Mouse (Mus musculus): Measurements from ENCODE around the gene Tmem205.

The Tmem205 gene

GRCm38 (mm10) chr9:21927208-21927753 is at the start of gene Tmem205, which contains the start of gene Ccdc159:
TSS of gene Tmem205 (minus strand) at chr9:21927556.
TSS of gene Ccdc159 (plus strand) at chr9:21927471.
- TF ChIP-seq GATA4 (IDR thresholded peaks at IDR 0.05; ENCODE audit: insufficient replicate concordance, low read length): peak; percentile 68; the same call in 1 of the 2 replicates

DNA sequence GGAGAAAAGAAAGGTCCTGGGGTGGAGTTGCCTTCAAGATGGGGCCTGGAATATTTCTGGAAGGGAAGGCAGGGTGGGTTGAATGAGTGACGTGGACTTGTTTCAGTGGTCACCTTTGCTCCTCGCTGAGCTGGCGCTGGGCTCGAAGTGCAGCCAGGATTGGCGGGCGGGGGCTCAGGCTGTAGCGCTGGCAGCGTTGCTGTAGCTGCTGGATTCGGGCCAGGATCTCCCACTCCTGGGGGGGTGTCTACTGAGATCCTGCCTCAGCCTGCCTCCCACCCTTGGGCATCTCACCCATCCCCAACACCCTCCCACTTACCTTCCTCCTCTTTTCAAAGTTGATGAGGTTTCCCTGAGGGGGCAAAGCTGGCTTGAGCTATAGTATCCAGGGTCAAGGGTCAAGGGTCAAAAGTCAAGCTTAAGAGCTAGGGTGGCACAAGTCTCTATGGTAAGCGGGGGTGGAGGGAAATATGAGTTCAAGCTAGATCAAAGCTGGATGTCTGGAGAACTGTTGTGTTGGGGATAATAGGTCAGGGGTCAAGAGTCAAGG is 49.3 kb upstream of the Tmem205 start:
- TF ChIP-seq GATA4 (IDR thresholded peaks at IDR 0.05; ENCODE audit: insufficient replicate concordance, low read length): no peak

GRCm38 (mm10) chr9:21969304-21969703 is 41.9 kb upstream of the Tmem205 start:
- TF ChIP-seq GATA4 (IDR thresholded peaks at IDR 0.05; ENCODE audit: insufficient replicate concordance, low read length): no peak

DNA sequence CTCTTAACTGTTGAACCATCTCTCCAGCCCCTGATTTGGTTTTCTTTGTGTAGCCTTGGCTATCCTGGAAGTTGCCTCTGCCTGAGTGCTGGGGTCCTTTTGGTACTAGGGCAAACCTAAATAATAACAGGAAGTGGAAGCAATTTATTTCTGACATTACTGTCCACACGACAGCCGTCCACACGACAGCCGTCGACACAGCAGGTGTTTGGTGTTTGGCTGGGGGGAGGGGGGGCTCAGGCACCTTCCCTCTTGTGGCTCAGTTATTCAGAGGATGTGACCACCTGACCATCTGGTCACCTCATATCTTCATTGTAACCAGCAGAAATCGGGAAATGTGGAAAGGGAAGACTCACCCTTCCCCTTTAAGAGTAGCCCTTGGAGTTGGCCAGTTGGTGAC is 41.5 kb upstream of the Tmem205 start:
- no peak for TF ChIP-seq GATA4 (IDR thresholded peaks at IDR 0.05; ENCODE audit: insufficient replicate concordance, low read length)

DNA sequence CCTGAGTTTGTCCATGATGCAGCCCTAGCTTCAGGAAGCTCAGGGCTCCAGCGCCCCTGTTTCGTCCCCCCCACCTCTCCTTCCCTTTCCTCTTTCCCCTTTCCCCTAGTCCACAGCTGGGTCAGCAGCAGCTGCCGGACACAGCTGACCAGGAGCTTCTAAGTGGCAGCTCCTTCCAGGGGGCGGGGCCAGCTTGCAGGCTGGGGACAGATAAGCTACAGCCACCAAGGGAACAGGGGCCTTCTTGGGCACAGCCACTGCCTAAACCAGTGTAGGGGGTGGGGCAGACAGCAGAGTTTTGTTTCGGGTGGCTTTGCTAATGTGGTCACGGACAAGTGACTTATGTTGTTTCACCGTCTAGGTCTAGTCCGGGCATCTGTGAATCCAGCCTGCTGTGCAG is 36.1 kb upstream of the Tmem205 start, which contains the start of gene Epor:
Gene Epor, minus strand, starts transcription at position 90 of the 400 bp plus-strand sequence.
- TF ChIP-seq GATA4 (IDR thresholded peaks at IDR 0.05; ENCODE audit: insufficient replicate concordance, low read length): no peak; the same call in 1 of the 2 replicates

DNA sequence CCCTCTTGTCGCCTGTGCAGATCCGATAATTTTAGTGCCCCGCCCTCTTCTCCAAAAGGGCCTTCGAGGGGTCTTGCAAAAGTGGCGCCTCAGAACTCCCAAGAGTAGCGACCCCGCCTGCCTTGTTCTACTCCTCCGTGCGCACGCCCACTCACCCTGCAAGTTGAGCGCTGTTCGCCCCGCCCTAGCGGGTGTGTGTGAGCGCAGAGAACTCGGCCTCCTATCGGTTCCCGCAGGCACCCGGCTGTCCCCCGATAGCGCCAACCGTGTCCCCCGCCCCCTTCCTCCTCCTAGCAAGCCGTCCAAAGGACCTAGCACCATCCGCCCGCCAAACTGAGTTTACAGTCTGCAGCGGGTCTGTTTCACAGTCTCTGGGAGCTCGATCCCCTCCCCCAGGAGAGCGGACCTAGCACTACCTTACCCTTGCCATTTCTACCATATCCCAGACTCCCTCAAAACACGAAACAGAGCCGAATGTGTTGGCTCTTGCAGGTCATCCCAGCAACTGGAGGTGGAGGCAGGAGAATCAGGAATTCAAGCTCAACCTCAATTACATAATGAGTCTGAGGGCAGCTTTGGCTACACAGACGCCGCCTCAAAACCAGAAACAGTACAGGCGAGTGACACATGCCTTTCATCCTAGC is 35.2 kb upstream of the Tmem205 start:
- peak; percentile 52; the same call in 1 of the 2 replicates for TF ChIP-seq GATA4 (IDR thresholded peaks at IDR 0.05; ENCODE audit: insufficient replicate concordance, low read length)

GRCm38 (mm10) chr9:21962010-21962409 is 34.7 kb upstream of the Tmem205 start:
- no peak for TF ChIP-seq GATA4 (IDR thresholded peaks at IDR 0.05; ENCODE audit: insufficient replicate concordance, low read length)

DNA sequence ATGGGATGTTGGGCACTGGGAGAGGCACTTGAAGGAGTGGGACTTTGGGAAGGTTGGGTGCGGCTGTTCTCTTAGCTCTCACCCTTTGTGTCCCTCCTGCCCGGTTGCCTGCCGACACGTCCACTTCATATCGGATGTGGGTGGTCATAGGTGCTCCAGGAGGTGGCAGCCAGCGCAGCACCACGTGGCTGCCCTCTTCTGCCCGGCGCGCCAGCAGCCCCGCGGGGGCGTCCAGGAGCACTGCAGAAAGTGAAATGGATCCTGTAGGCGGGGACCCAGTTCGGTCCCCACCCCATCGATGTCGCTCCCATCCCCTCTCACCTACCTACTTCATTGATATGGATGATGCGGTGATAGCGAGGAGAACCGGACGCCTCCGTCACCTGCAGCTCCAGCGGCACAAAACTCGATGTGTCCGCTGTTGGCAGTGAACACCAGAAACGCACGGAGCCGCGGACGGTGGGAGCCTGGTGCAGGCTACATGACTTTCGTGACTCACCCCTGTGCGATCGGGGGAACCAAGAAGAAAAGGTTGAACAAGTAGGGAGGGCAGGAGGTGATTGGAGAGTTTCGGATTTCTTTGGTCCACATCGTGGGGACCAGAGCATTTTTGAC is 34.1 kb upstream of the Tmem205 start:
- no peak for TF ChIP-seq GATA4 (IDR thresholded peaks at IDR 0.05; ENCODE audit: insufficient replicate concordance, low read length)

DNA sequence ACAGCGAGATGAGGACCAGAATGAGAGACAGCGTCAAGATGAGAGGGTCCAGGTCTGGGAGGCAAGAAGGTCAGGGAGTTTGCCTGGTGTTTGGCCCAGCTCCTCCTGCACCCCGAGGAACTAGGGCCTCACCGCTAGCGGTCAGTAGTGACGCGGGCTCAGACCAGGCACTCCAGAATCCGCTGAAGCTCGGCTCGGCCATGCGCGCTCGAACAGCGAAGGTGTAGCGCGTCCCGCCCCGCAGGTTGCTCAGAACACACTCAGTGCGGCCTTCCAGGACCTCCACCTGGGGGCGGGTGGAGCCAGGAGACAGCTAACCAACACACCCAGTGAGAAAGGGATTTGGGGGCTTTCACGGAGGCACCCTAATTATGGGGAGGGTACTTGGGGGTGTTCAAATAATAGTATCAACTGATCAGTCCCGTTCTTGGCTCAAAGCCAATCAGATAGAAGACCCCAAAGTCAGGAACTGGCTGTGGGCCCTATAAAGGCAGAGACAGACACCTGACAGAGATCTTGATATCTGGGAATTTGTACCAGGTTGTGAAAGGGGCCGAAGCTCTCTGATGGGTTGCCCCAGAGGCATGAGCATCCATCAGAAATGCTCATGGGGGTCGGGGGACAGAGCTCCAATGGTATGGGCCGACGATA is 33.3 kb upstream of the Tmem205 start:
- TF ChIP-seq GATA4 (IDR thresholded peaks at IDR 0.05; ENCODE audit: insufficient replicate concordance, low read length): no peak

DNA sequence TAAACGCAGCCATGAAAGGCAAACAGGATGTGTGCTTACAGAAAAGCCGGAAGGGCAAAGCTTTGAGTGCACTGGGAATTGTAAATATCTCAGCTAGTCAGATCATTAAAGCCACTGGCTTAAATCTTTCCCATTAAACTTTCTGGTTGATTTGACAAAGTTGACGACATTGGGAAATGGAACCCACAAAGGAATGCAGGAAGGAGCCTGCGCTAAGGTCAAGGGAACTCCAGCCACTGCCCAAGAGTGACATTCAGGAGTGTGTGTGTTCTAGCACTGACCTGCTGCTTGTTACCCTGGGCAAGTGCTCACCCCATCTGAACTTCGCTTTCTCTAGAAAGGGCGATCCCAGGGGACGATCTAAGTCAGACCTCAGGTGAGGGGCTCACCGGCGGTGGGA is 32.8 kb upstream of the Tmem205 start:
- no peak for TF ChIP-seq GATA4 (IDR thresholded peaks at IDR 0.05; ENCODE audit: insufficient replicate concordance, low read length)

GRCm38 (mm10) chr9:21959244-21959643 is 31.9 kb upstream of the Tmem205 start:
- no peak for TF ChIP-seq GATA4 (IDR thresholded peaks at IDR 0.05; ENCODE audit: insufficient replicate concordance, low read length)

- no peak for TF ChIP-seq GATA4 (IDR thresholded peaks at IDR 0.05; ENCODE audit: insufficient replicate concordance, low read length)
Measured at GRCm38 (mm10) chr9:21958372-21958771, 31.0 kb upstream of the Tmem205 start.

- TF ChIP-seq GATA4 (IDR thresholded peaks at IDR 0.05; ENCODE audit: insufficient replicate concordance, low read length): no peak
Measured at GRCm38 (mm10) chr9:21955570-21956281, 28.4 kb upstream of the Tmem205 start, which contains the start of gene Swsap1. TSS of gene Swsap1 (plus strand) at chr9:21955755.

GRCm38 (mm10) chr9:21955225-21955569 is 27.8 kb upstream of the Tmem205 start:
- no peak for TF ChIP-seq GATA4 (IDR thresholded peaks at IDR 0.05; ENCODE audit: insufficient replicate concordance, low read length)

GRCm38 (mm10) chr9:21954635-21955034 is 27.3 kb upstream of the Tmem205 start:
- TF ChIP-seq GATA4 (IDR thresholded peaks at IDR 0.05; ENCODE audit: insufficient replicate concordance, low read length): no peak
